Mouse (Mus musculus): Measurements from ENCODE around the gene Babam2.

DNA sequence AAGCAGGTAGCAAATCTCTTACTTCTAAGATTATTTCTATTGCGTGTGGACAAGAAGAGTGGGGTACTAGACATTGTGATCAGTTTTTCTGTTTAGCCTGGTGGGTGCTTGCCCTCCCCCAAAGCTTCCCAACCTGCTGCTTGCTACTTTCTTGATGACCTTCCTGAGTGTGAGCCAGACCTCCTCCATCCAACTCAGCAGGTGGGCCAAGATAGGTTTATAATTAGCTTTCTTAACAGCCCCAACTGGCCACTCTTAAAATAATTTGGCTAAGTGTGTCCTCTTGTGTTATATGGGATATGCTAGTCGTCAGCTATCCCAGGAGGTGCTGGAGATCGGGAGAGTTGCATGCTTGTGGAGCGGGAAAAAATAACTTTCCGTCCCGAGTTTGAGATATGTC, 235.8 kb downstream of the Babam2 start:
- TF ChIP-seq POLR2A (IDR thresholded peaks at IDR 0.05; ENCODE audit: insufficient read length, low read depth) (no peak), E2F4 (IDR thresholded peaks at IDR 0.05; ENCODE audit: insufficient read depth) (no peak), MYOG (IDR thresholded peaks at IDR 0.05; ENCODE audit: control insufficient read depth in 1 of 3, insufficient read depth in 1 of 3, insufficient read length in 2 of 3, low read depth in 2 of 3) (no peak), TCF12 (IDR thresholded peaks at IDR 0.05; ENCODE audit: insufficient read depth, poor library complexity, severe bottlenecking) (no peak), SRF (IDR thresholded peaks at IDR 0.05; ENCODE audit: control insufficient read depth, insufficient read length, low read depth) (no peak), CEBPB (IDR thresholded peaks at IDR 0.05; ENCODE audit: insufficient read depth, poor library complexity, severe bottlenecking) (no peak), MAX (IDR thresholded peaks at IDR 0.05; ENCODE audit: low read depth) (no peak), TCF3 (IDR thresholded peaks at IDR 0.05; ENCODE audit: insufficient read length, low read depth) (no peak), POLR2AphosphoS2 (IDR thresholded peaks at IDR 0.05; ENCODE audit: insufficient read length, low read depth) (no peak), REST (IDR thresholded peaks at IDR 0.05; ENCODE audit: insufficient read depth, insufficient read length) (no peak), USF1 (IDR thresholded peaks at IDR 0.05; ENCODE audit: low read depth) (no peak)
